Mouse (Mus musculus): Measurements from ENCODE around the gene Rin1.

Rin1 gene

DNA sequence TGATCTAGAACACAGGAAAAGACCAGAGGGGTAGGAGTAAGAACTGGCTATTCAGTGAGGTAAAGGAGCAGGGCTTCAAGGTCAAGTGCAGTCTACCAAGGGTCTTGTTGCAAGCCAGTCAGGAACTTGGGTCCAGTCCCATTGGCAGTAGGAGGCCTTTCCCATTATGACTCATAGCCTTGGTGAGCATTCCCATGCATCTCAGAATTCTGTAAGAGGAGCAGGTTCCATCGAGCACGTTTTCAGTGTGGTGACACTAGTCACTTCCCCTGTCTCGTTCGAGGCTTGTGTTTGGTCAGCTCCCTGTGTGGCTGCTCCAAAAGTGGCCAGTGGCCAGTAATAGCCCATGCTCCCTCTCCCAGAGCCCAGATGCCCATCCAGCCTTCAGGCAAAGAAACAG, 4.8 kb upstream of the Rin1 start:
- no peak for DNase-seq

DNA sequence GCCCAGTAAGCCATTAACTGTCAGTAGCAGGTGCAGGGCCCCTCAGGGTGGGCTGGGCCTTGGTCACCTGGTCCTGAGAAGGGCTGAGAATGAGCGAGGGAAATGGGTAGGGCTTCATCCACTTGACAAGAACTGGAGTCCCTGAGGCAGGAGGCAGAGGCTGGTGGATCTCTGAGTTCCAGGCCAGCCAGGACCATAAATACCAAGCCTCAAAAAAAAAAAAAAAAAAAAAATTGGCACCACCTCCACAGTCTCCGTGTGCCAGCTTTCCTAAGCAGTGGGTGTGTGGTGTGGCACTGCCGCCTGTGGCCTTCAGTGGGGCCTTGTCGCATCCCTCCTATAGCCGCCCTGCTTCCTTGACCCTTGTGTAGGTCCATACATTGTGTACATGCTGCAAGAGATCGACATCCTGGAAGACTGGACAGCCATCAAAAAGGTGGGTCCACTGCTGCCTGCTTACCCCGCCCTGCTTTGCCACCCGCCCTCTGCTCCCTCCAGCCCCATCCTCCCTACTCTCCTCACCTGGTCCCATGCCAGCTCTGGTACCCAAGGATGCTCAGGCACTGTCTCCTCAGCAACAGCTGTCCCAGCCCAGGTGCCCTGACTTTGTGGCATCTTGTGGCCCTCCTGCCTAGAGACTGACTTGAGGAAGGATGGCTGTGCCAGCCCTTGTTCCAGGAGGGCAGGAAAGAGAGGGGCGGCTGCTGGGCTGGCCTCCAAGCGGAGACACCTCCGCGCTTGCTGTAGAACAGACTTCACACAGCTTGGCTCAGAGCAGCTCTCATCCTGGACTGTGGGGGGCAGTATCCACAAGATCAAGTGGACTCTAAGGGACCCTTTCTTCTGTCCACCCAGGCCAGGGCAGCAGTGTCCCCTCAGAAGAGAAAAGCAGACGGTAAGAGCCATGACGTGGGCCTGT, 1.9 kb upstream of the Rin1 start:
- DNase-seq: no peak

DNA sequence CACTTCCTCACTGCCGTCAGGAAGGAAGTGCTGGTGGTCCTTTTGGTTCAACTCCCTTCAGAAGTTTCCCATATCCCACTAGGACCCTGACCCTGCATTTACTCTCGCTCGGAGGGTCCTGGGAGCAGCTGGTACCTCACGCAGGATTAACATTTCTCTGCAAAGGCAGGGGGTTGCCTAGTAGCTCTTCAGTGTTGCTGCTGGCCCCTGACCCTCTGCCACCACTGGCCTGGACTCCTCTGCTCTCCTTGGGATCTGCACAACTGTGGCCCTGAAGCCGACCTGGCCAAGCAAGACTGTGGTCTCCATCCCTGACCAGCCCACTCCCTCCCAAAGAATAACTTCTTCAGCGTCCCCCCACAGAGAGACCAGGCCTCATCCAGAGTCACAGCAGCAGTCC, 956 bp upstream of the Rin1 start:
- no peak for DNase-seq

DNA sequence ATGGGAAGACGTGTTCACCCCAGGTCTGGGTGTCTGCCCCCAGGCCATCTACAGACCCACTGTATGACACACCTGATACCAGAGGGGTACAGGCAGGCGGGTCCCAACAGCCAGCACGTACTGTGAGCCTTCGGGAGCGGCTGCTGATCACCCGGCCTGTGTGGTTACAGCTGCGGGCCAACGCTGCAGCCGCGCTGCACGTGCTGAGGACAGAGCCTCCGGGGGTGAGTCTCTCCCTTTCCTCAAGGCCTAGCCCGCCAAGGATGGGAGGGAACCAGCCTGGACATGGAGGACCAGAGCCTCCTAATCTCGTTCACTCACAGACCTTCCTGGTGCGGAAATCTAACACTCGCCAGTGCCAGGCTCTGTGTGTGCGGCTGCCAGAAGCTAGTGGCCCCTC, 750 bp downstream of the Rin1 start:
- DNase-seq: no peak

DNA sequence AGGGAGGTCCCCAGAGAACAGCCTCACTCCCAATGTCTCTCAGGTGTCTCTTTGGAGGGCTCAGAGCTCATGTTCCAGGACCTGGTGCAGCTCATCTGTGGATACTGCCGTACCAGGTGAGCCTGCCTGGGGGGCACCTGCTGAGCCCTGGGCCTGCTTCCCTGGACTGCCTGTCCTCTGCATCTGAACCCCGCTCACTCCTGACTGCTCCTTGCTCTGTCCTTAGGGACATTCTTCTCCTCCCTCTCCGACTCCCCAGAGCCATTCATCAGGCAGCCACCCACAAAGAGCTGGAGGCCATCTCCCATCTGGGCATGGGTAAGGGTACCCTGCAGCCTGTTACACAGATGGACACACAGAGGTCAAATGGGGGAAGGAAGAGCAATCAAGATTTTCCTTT, 1.2 kb downstream of the Rin1 start:
- no peak for DNase-seq

DNA sequence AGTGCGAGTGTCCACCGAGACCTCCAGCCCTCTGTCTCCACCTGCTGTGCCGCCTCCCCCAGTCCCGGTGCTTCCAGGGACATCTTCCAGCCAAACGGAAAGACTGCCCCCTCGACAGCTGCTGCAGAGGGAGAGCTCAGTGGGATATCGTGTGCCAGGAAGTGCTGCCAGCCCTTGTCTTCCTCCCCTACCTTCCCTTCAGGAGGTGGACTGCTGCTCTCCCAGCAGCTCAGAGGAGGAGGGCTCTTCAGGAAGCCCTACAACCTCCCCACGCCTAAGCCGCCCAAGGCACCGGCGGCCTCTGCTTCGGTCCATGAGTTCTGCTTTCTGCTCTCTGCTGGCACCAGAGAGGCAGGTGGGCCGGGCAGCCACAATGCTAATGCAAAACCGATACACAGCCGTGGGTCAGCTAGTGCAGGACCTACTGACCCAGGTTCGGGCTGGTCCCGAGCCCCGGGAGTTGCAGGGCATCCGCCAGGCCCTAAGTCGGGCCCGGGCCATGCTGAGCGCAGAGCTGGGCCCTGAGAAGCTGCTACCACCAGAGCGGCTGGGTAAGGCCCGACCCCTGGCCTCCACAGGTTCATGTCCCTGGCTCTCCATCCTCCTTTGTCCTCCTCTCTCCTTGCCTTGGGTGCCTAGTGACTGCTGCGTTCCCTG, 2.0 kb downstream of the Rin1 start:
- no peak for DNase-seq

DNA sequence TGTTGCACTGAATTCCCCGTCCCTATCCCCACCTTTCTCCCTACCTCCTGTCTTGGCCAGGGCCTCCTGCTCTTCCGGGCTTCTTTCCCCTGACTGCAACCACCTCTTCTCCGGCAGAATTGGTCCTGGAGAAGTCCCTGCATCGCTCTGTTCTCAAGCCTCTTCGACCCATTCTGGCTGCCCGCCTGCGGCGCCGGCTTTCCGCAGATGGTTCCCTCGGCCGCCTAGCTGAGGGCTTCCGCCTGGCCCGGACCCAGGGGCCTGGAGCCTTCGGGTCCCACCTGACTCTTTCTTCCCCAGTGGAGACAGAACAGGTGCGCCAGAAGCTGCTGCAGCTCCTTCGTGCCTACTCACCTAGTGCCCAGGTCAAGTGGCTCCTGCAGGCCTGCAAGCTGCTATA, 2.6 kb downstream of the Rin1 start:
- DNase-seq: no peak

DNA sequence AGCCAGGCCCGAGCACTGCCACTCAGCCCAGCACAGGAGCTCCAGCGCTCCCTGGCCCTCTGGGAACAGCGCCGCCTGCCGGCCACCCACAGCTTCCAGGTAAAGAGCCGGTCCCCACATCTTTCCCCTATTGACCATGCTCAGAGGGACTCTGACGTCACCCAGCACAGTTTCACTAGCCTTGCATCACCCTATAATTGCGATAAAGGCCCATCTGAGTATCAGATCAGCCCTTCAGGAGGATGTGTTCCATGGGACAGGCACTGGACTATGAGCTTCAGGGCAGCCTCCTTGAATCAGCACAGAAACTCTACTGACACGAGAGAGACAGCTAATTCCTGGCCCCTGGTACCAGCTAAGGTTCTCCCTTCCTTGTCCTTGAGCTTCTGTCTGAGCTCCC, 3.6 kb downstream of the Rin1 start:
- DNase-seq: peak in 1 of 2 experiments; percentile 48

DNA sequence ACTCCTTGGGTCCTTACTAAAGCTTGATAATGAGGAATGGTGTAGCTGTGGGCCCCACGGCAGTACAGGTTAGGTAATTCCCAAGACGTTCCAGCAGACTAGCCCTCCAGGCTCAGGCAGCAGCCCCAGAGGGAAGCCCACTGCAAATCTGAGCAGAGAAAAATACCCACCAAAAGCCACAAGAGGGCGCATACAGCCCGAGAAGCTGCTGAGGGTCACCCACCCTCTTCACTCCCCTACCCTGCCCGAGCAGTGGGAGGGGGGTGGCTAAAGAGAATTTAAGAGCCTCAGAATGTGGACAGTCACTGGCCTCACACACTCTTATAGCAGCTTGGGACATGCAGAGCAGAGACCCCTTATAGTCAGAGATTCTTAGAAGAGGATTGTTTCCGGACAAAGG, 6.0 kb downstream of the Rin1 start:
- no peak for DNase-seq

DNA sequence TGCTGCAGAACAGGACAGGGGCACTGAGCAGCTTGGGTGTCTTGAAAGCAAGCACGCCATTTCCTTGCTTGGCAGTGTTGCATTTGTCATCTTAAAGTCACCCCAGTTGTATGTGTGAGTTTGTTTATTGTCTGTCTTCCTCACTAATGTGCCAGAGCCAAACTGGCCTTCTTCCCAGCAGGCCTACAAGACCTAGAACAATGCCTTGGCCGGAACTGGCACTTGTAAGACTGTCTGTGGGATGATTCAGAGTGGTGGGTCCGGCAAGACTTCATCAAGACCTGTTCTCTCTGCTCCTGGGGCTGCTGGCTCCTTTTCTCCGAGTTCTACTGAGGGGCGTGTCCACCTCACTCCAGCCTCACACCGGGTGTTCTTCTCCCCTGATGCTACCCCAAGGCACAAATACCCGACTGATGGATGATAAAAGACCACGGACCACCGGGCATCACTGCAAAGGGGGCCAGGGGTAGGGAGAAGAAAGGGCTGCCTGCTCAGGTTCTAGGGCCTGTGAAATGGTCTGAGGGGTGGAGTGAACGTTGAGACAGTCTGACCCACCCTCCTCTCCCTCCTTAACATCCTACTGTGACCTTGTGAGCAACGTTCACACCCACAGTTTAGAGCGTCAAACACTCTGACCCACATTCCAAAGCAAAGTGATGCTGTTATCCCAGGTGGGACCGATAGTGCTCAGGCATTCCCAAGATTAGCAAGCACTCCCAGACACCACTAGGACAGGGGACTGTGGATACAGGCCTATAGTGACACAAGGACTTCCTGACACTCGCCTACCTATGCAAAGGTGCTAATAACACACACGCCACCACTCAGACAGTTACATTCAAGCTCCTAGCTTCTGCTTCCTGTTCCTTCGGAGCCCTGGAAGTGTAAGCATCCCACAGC, 7.8 kb downstream of the Rin1 start:
- no peak for DNase-seq

DNA sequence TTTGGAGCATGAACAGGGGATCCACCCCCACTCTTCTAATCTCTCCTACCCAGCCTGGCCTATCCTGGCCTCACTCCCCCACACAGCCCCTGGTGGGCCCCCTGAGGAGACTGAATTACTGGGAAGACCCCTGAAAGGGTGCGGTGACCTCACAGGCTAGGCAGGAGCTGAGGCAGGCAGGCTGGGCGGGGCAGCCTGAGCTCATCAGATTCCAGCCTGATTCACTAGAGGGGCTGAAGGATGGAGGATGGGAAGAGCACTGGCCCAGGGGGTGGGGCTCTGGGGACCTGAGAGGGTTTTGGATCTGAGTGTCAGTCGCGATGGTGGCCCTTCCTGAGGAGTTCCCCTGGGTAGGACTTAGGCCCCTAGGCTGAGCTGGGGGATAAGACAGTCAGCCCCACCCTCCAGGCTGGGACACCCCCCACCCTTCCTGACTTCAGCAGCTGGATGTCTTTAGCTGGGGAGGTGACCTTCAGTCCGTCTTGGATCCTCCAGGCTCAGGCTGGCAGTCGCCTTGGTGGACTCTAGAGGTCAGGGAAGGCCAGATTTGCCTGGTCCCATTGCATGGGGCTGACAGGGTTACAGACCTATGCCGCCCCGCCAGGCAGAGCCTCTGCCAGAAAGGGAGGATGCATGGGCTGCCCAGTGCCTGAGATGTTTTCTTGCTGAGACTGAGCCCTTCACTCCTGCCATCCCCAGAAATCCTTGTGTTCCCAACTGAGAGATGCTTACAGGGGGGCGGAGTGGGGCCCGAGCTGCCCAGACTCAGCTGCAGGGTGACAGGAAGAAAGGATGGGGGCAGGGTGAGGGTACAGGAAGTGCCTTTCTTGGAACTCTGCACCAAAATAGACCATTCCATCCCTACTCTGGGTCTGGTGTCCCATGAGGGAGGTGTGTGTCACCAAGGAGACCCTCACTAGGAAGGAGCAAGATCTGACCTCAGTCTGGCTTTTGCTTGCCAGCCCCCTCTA, 8.8 kb downstream of the Rin1 start:
- no peak for DNase-seq

DNA sequence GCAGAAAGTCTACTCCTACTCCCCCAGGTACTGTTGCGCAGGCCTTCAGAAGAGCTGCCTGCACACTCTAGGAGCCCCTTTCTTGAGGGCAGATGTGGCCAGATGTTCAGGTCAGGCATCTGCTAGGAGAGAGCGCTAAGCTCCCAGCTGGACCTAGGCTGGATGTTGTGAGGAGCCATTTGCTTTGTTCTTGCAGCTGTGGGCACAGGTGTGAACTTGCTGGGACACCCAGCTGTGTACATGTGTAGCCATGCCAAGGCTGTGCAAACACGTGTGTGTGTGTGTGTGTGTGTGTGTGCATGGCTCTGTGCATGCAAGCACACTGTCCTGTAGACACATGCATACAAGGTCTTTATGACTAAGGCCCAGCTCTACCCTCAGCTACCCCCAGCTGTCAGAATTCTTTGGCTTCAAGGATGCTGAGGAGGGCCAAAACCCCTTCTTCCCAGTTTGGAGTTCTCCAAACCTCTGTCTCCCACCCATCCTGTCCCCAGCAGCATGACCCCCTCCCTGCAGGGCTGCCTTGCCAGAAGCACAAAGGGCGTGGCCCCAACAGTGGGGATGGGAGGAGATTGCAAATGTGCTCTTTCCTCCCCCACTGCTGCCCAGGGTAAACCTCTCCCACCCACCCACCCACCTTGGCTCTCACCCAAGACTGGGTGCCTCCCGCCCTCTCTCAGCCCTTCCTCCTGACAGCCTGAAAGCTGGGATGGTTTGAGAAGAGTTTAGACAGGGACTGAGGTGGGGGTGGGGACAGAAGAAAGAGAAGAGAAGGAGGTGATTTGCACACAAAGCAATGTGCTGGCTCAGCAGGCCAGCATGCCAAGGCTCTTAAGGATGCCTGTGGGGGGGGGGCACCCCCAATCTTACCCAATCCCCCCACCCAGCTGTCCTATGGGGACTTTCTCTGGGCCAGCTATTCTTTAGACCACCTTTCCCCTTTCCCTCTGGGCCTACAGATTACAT, 10.4 kb downstream of the Rin1 start:
- DNase-seq: no peak

DNA sequence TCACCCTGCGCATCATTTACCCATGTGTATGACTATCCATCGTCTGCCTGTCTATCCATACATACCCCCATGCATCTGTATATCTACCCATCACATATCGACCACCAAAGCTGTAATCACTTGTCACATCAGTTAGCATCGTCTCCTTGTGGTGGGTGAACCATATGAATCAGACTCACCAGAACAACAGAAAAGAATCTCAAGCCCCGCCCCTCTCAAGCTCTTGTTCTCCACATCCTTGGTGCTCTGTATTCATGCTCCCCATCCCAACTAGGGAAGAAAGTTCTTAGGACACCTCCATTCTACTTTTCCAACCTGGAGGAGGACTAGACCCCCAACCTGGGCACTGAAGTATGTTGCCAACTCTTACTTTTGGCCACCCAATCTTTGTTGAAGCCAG, 11.8 kb downstream of the Rin1 start:
- DNase-seq: no peak

DNA sequence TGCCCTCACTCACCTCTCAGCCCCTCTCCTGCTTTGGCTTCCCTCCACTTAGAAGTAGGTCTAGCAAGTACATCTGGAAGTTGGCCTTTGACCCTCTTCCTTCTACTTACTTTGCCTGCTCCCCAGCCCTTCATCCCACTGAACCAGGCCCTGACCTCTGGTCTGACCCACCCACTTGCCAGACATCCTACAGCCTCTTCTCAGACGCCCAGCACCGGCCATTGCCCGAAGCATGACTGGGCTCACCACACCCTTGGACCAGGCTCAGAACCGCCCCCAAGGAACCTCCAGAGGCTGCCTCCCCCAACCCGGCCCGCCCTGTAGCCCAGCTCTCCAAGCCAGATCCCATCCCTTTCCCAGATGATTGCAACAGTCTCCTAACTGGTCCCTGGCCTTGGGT, 12.2 kb downstream of the Rin1 start:
- DNase-seq: no peak

DNA sequence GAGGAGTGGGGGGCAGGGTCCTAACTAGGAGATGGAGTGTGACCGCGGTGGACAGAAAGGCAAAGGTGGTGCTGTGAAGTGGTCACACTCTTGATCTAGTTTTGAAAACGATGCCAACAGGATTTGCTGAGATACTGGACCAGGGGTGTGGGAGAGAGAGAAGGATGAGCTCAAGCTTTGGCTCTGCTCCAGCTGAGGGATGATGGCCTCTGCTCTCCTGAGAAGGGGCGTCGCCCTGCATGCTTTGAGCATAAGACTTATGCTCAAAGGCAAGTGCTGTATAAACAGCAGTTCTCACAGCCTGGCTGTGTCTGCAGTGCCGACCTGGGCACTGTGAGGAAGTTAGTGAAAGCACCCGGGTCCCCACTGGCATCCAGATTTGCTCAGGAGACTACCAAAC, 14.8 kb downstream of the Rin1 start:
- DNase-seq: no peak

DNA sequence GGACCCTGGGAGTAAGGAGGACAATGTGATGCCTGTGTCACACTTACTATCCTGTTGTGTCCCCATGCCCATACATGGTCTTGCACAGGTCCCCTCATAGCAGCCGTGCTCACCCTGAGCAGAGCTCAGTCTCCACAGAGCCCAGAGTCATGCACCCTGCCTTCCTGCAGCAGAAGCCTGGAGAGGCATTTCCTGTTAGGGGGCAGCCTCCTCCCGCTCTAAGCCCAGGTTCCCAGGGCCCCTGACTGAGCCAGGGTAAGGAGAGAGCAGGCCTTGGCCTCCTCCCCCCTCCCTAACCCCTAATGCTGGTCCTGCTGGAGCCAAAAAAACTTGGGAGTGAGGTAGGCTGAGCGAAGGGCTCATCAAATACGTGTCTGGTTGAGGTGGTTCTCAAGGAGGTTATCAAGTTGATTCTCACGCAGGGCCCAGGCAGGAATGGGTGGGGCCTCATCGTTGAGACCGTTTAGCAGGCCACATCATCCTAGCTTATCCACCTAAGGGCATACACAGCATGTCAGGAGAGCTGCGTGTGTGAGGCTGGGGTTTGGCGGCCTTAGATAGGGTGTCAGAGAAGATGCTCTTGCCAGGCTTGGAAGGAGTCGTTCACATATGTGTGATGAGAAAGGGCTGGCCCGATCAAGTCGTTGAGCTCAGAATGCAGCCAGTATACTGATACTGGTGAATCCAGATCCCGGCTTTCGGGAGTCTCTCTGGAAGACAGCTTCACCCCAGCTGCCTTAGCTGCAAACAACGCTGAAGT, 16.9 kb downstream of the Rin1 start:
- no peak for DNase-seq

DNA sequence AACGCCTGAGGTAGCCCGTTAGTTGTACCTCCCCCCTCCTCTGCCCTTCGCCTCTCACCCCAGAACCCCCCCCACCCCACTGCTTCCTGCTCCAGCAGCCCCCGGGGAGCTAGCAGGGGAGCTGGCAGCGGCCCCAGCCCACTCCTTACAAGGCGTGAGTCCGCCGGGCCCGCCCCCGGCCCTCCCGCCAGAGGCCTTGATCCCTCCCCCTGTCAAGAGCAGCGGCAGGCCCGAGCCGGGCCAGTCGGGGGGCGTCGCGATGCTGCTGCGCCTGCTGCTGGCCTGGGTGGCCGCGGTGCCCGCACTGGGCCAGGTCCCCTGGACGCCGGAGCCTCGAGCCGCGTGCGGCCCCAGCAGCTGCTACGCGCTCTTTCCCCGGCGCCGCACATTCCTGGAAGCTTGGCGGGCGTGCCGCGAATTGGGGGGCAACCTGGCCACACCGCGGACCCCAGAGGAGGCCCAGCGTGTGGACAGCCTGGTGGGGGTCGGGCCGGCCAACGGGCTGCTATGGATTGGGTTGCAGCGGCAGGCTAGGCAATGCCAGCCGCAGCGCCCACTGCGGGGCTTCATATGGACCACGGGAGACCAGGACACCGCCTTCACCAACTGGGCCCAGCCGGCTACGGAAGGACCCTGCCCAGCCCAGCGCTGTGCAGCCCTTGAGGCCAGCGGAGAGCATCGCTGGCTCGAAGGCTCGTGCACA, 17.7 kb downstream of the Rin1 start, which contains the start of gene Cd248:
TSS of gene Cd248 (plus strand) at position 212 of the 703 bp plus-strand sequence.
- DNase-seq: no peak

DNA sequence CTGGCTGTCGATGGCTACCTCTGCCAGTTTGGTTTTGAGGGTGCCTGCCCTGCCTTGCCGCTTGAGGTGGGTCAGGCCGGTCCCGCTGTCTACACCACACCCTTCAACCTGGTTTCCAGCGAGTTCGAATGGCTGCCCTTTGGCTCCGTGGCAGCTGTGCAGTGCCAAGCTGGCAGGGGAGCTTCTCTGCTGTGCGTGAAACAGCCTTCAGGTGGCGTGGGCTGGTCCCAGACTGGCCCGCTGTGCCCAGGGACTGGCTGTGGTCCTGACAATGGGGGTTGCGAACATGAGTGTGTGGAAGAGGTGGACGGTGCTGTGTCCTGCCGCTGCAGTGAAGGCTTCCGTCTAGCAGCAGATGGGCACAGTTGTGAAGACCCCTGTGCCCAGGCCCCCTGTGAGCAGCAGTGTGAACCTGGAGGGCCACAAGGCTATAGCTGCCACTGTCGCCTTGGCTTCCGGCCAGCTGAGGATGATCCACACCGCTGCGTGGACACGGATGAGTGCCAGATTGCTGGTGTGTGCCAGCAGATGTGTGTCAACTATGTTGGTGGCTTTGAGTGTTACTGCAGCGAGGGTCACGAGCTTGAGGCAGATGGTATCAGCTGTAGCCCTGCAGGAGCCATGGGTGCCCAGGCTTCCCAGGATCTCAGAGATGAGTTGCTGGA, 18.4 kb downstream of the Rin1 start:
- no peak for DNase-seq

DNA sequence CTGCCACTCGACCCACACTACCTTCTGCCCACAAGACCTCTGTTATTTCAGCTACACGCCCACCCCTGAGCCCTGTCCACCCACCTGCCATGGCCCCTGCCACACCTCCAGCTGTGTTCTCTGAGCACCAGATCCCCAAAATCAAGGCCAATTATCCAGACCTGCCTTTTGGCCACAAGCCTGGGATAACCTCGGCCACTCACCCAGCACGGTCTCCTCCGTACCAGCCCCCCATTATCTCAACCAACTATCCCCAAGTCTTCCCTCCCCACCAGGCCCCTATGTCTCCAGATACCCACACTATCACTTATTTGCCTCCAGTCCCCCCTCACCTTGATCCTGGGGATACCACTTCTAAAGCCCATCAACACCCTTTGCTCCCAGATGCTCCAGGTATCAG, 19.2 kb downstream of the Rin1 start:
- DNase-seq: no peak

All from spleen, adult 18-20 months (tissue).